Mouse (Mus musculus): ENCODE data around the gene Bmp6.

Bmp6 gene

DNA sequence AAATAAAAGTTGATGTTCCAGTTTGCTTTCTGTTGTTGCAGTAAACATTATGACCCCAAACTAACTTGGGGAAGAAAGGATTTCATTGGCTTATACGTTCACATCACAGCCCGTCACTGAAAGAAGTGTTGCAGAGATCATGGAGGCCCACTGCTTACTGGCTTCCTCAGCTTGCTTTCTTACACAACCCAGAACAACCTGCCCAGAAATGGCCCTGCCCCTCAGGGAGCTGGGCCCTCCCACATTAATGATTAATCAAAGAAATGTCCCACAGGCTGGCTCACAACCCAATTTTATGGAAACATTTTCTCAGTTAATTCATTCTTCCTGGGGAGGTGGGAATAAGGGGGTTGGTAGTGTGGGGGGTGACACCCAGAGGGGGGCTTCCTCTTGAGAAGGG lies 170.5 kb downstream of the Bmp6 start:
- DNase-seq (ENCODE audit: low read depth): no peak

GRCm38 (mm10) chr13:38515845-38516244 lies 170.9 kb downstream of the Bmp6 start:
- no peak for DNase-seq (ENCODE audit: low read depth)

GRCm38 (mm10) chr13:38516582-38516981 lies 171.7 kb downstream of the Bmp6 start:
- DNase-seq (ENCODE audit: low read depth): no peak

DNA sequence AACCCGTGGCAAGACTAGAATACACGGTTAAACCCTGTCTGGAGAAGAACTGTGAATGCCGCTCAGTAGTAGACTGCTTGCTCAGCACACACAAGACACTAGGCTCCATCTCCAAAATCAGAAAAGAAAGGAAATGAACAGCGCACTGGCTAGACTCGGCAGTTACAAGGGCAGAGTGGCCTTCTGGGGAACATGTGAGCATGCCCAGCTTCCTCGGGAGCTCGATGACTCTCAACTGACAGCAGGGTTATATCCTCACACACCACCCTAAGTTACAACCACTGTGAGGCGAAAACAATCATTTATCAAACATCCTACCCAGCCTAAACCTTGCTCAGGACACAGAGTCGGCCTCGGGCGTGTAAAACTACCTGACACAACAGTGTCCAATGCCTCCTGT lies 175.4 kb downstream of the Bmp6 start:
- DNase-seq (ENCODE audit: low read depth): no peak

GRCm38 (mm10) chr13:38522056-38522654 lies 177.2 kb downstream of the Bmp6 start:
- no peak for DNase-seq (ENCODE audit: low read depth)

- DNase-seq (ENCODE audit: low read depth): no peak
Observed at GRCm38 (mm10) chr13:38523231-38523630, 178.3 kb downstream of the Bmp6 start.

GRCm38 (mm10) chr13:38525261-38525660 lies 180.4 kb downstream of the Bmp6 start:
- no peak for DNase-seq (ENCODE audit: low read depth)

DNA sequence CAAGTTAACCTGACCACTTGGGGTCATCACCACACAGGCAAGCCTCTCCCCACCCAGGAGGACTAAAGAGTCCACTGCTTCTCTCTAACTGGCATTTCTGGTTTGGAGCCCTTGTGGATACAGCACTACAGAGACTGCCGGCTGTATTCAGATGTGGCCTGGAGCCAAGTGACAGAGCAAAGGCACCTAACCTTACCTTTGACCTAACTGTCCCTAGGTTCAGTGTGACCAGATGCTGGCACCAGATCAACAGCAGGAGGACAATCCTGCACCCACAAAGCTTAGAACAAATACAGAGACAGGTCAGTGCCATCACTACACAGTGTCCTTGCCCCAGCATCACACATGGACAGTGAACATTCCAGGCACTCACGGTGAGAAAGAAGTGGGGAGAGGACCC lies 181.2 kb downstream of the Bmp6 start:
- DNase-seq (ENCODE audit: low read depth): no peak

DNA sequence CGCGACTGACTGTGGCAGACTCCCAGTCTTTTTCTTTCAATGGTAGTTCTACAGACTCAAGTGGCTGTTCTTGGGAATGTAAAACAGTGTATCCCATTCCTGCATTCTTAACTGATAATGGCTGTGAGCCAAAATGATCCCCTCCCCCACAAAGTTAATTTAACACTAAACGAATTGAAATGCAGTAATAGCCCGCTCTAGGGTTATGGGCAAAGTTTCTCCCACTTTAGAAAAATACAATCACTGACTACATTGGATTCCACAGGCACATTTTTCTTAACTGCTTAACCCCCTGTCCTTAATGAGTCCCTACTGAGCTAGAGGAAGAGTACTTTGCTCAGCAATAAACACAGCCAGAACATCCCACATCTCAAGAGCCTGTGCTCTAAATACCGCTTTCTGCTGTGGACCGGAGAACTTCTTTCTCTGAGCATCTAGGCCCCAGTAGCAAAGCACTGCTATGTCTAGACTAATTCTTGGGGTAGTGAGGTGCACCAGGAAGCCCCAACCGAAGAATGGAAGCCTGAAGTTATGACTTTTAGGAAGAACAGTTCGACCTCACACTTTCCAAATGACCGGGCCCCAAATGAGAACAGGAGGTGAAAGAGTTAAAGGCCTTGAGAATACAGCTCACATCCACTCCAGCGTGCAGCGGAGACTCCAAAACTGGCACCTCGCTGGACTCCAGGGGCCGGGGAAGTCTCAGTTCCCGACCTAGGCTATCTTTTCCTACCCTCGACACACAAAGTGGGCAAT lies 182.3 kb downstream of the Bmp6 start:
- peak; percentile 40 for DNase-seq (ENCODE audit: low read depth)

- DNase-seq (ENCODE audit: low read depth): peak; percentile 84
Observed at GRCm38 (mm10) chr13:38527797-38528650, 183.1 kb downstream of the Bmp6 start.

GRCm38 (mm10) chr13:38528687-38529294 lies 183.9 kb downstream of the Bmp6 start, which contains the start of gene Txndc5:
Gene Txndc5 (minus strand): TSS chr13:38528824.
- DNase-seq (ENCODE audit: low read depth): peak; percentile 70

DNA sequence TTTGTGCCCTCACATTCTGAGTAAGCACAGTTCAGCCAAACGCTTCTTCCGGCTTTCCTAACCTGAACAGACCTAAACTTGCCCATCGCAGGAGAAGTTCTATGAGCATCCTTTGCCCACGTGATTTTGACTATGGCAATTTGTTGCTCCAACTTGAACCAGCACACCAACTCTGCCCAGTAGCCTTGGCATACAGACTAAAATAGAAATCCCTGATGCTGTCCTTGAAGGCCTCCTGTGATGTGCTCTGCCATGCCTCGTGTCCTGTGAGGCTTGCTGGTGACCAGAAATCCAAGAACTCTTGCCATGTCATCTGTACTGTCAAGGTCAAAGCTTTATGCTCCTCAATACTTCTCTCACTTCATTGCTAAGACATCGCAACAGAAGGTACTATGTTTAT lies 184.7 kb downstream of the Bmp6 start:
- no peak for DNase-seq (ENCODE audit: low read depth)

DNA sequence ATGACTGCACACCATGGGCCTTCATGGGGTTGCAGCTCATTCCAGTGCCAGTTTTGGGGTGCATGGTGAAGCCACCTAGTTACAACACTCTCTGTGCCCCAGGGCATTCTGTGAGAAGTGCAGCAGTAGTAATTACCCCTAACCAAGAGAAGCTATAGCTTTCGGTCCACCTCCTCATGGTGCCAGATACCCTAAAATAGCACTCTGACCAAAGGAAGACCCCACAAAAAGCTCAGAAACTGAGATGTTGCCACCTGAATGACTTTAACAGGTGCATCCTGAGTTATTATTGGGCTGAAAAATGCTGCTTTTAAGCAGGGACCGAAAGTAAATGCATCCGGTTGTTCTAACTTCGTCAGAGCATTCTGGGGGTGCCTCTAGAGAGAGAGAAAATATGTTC lies 186.6 kb downstream of the Bmp6 start:
- DNase-seq (ENCODE audit: low read depth): no peak

GRCm38 (mm10) chr13:38533461-38533860 lies 188.6 kb downstream of the Bmp6 start:
- DNase-seq (ENCODE audit: low read depth): peak; percentile 36

DNA sequence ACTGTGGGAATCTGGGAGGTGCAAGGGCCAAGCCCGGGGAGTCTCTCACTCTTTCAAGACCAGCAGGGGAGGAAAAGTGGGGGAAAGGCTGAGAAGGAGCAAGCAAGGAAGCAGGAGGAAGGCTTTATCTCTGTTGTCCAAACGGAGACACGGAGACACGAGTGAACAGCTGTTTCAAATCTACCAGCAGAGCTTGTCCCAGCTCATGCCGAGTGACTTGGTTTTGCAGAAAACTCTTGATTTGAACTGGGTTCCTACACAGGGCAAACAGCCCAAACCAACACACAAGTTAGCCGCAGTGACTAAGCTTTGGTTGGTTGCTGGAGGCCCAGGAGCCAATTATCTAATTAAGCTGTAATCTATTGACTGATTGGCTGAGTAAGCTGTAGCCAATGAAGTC lies 189.1 kb downstream of the Bmp6 start:
- DNase-seq (ENCODE audit: low read depth): peak; percentile 71

DNA sequence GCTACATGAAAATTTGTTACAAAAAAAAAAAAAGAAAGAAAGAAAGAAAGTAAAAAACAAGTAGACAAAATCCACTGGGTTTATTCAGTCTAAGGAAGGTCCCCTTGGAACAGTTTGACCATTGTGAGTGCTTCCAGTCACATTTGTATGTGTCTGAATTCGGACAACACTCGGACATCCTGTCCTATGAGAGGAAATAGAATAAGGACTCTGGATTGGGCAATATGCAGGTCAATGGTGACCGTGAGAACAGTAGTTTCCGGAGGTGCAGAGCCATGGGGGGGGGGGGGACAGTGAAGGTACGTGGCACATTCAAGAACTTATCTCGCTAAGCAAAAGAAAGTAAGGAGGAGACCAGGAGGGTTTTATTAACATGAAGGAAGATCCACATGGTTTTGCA lies 189.8 kb downstream of the Bmp6 start:
- DNase-seq (ENCODE audit: low read depth): no peak

- DNase-seq (ENCODE audit: low read depth): no peak
Observed at GRCm38 (mm10) chr13:38537521-38537920, 192.6 kb downstream of the Bmp6 start.

DNA sequence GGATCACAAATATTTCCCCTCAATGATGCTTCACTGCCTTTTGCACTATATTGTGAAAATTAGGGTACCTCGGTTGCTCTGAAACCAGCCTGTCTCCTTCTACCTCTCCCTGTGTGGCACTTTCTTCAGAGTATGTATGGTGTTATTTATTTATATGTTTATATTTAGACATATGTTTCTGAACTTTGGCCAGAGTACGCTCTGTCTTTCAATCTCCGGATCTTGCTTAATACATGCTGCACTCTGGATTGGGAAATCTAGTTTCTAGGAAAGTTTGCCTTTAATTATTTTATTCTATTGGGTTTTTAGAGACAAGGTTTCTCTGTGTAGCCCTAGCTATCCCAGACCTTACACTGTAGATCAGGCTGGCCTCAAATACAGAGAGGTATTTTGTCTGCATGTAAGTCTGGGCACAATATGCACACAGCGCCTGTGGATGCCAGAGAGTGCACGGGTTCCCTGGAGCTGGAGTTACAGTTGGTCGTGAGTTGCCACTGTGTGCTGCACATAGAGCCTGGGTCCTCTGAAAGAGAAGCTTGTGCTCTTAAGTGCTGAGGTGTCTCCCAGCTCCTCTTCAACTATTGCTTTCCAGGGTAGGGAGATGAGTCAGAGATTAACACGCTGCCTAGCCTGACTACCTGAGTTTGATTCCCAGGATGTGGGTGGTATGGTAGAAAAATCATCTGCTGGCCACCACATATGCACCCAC lies 194.4 kb downstream of the Bmp6 start:
- DNase-seq (ENCODE audit: low read depth): no peak

GRCm38 (mm10) chr13:38543455-38544125 lies 198.7 kb downstream of the Bmp6 start:
- no peak for DNase-seq (ENCODE audit: low read depth)

- no peak for DNase-seq (ENCODE audit: low read depth)
Observed at GRCm38 (mm10) chr13:38544769-38545445, 200.0 kb downstream of the Bmp6 start.

DNA sequence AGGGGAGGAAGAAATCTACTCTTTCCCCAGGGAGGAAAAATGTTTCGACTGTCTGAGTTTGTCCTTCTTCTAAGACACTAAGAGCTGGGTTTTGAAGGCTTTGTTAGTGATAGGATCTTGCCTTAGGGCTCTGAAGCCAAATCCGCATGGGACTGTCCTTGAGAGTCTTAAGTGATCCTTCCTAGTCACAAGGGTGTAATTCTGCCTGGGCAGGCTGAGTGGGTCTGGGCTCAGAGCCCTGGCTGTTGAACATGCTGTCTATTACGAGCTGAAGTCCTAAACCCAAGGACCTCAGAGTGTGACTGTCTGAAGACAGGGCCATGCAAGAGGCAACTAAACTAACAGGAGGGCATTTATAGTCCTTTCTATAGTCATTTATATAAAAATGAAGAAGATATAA lies 200.6 kb downstream of the Bmp6 start:
- no peak for DNase-seq (ENCODE audit: low read depth)

Measured in NIH3T3 (cell line).